Mouse (Mus musculus) embryo, embryonic 9.5 days (tissue): ENCODE data around the gene Sptbn4.
A peak's percentile ranks its signal among the peaks of the same experiment; 100 is the strongest.

Source experiments
- DNase-seq: peaks from one replicate; pipeline ENCODE4 v3.0.0-alpha.2; 2017; ENCODE audit errors: extremely low spot score

The Sptbn4 gene

GRCm38 (mm10) chr7:27354144-27354543, 93.3 kb downstream of the Sptbn4 start:
- no peak for DNase-seq

DNA sequence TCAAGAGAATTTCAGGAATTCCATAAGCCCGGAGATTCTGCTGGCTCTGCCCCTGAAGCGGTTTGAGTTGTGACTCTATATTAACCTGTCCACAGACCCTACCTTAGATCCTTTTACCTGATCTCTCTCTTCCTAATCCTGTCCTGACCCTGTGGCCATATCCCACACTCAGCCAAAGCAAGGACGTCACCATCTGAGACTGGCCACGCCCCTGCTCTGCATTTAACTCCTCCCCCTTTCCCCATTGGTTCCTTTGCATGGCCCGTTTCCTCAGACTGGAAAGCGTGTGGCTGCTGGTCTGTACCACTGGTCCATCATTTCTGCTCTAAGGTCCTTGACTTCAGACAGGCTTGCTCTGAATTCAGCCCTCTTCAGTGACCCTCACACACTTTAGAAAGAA, 102.0 kb downstream of the Sptbn4 start:
- DNase-seq = no peak

DNA sequence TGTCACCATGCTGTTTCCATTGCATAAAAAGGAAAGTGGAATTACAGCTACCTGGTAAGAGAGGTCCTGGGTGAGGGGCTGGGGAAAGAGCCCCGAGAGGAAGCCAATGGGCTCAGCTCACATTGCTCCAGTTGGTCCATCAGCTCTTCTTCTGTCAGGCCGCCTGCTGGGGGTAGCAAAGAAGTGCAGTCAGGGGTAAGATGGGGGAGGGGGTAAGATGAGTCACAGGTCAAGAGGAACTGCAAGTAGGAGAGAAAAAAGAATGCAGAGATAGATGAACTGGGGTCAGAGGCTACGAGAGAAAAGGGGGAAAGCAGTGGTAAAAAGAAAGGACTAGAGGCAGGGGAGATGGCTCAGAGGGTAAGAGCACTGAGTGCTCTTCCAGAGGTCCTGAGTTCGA, 104.9 kb downstream of the Sptbn4 start:
- no peak for DNase-seq

DNA sequence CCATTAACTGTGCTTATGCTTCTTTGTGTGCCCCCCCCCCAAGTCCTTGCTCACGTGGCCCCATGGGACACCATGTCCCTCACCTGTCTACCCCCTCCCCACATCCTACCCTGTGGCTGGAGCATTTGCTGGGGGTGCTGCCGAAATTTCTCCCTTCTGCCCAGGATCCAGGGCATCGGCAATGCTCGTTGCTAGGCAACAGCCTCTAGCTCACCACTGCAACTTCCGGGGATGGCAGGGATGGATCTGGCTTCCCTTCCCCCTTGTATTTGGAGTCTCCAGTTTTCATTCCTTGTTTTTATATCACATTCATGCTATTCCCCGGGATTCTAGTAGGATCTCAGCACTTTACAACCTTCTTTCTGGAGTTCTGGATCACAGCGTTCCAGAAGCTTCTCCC, 108.0 kb downstream of the Sptbn4 start:
- no peak for DNase-seq

GRCm38 (mm10) chr7:27339114-27339513, 108.4 kb downstream of the Sptbn4 start:
- no peak for DNase-seq

DNA sequence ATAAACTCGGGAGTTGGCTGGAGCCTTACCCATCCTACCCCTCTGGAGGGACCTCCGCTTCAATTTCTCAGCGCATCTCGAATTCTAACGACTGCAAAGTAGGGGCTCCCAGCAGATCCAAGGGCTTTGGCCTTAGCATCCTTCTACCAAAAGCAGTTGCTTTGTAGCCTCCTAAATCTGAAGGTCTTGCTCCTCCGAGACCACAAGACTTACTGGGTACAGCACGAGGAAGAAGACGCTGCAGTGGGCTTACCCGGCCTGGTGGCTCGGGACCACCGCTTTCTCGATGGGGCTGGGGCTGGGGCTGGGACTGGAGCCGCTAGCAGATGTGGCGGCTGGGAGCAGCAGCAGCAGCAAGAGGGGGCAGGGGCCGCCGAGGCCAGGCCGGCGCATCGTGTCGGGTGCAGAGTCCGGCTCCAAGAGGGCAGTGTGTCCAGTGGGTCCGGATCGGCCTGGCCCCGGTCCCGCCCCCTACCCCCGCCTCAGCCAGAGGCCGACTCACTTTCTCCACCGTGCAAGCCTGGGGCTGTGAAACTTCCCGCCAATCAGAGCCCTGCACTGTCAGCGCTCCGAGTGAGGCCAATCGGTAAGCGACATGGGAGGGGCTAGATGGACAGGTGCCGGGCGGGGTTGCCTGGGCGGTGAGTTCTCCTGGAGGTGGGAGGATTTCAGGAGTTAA, 110.2 kb downstream of the Sptbn4 start, which contains the start of gene Ltbp4:
Gene Ltbp4, minus strand, starts transcription at position 518 of the 679 bp plus-strand sequence.
- DNase-seq = peak; percentile 80

DNA sequence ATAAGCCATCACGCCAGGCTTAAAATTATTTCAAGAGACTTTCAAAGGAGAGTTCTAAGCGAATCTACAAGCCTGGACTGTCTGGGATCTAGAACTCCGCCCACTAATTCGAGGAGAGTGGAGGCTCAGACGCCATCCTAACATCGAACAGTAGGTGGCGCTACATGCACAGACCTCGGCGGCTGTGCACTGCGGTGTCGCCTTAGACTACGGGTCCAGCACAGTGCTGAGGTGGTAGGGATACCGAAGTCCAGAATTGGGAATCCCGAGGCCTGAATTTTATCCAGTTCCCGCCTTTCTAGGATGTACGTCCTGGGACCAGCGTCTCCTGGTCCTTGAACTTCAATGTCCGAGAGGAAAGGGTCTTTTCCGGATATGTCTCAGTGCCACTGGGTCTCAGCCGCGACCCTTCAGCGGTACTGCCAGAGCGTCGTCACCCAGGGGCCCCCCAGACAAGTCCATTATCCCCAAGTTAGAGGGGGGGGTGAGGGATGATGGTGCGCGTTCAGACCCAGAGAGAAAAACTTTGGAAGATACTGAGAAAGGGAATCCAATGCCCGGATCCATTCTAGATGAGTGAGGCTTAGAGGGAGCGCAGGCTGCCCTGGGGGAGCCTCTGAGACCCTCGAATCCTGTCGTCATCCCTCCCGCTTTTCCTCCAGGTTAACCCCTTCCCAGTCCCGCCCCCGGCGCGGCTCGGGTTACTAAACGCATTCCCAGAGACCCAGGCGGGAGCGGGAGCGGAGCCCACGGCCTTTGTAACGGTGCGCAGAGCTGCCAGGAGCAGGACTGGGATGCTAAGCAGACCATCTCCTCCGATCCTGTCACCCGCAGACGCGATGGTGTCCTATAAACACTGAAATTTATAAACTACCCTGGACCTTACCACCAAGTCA, 111.3 kb downstream of the Sptbn4 start:
- peak; percentile 88 for DNase-seq

DNA sequence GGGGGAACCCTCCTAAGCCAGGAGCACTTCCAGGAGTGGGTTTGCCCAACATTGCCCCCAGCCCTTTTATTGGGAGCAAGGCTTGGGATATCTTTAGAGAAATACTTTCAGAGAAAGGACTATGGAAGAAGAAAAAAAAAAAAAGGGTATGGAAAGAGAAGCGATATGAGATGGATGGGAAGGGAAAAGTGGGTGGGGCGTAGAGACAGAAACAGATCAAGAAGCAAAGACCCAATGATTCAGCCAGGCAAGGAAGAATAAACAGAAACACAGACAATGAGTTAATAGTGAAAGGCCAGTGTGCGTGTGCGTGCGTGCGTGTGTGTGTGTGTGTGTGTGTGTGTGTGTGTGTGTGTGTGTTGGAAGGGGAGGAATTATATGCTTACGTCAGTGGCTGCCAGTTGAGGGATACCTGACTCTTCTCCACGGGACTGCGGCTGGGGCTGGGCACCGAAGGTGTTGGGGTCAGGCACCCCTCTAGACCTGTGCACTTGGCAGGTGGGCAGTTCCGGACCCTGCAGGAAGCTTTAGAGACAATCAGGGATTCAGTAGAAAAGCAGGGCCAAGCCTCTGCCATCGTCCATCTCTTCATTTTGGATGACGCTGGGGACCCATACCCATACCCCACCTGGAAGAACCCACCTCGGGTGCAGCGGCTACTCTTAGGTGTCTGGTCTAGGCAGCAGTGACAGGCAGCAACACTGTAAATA, 112.3 kb downstream of the Sptbn4 start:
- no peak for DNase-seq

GRCm38 (mm10) chr7:27334405-27334911, 113.0 kb downstream of the Sptbn4 start:
- DNase-seq = no peak

GRCm38 (mm10) chr7:27333316-27333941, 114.1 kb downstream of the Sptbn4 start:
- no peak for DNase-seq

DNA sequence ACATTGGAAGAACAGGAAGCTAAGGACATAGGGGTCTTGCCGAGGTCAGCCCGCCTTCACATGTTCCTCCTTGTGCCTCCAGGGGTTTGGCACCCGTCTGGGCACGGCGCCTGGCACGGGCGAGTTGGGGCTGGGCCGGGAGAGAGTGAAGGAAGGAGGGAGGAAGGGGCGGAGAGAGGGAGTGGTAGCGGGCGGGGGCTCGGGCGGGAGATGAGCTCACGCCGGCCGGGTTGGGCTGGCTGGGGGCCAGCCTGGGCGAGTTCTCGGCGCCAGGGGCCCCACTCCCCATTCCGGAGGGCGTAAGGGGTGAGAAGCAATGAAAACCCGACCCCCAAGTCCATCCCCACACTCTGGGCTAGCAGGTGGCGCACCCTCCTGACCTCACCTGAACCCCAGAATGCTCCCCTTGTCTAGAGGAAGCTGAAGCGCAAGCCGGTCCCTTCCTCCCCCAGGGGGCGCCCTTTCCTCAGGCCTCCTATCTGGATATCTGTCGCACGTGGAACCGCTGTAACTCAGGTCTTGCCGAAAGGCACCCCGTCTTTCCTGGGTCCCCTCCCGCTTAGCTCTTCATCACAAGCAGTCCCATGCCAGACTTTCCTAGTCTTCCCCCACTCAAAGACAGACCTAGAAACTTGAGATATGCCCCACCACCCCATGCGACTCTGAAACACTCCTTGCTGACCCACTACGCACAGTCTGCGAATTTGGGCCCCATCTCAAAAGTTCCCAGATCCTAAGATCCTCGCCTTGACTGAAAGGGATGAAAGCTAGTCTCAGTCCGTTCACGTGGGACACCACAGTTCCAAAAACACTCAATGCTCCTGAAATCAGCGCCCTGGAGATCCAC, 114.9 kb downstream of the Sptbn4 start:
- DNase-seq = peak; percentile 84

GRCm38 (mm10) chr7:27331854-27332253, 115.6 kb downstream of the Sptbn4 start:
- no peak for DNase-seq

GRCm38 (mm10) chr7:27331541-27331851, 116.0 kb downstream of the Sptbn4 start:
- no peak for DNase-seq

GRCm38 (mm10) chr7:27330709-27331540, 116.6 kb downstream of the Sptbn4 start:
- DNase-seq = peak; percentile 82

GRCm38 (mm10) chr7:27329981-27330380, 117.5 kb downstream of the Sptbn4 start:
- DNase-seq = no peak

- peak; percentile 81 for DNase-seq
These were observed 118.0 kb downstream of the Sptbn4 start for GRCm38 (mm10) chr7:27329326-27329947.

DNA sequence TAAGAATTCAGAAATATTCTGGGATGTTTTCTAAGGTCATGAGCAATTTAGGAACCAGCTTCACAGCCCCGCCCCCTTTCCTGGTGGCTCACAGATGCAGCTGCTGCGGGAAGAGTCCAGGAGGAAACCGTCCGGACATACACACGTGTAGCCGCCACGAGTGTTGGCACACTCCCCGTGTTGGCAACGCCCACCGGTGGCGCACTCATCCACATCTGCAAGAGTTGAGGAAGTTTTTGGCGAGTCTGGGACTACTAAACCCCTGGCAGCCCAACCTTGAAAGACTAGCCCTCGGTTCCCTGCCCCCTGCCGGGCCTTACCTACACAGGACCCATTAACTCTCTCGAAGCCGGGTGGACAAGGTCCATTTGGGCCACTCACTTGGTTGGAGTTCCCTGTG, 118.8 kb downstream of the Sptbn4 start:
- DNase-seq = no peak

DNA sequence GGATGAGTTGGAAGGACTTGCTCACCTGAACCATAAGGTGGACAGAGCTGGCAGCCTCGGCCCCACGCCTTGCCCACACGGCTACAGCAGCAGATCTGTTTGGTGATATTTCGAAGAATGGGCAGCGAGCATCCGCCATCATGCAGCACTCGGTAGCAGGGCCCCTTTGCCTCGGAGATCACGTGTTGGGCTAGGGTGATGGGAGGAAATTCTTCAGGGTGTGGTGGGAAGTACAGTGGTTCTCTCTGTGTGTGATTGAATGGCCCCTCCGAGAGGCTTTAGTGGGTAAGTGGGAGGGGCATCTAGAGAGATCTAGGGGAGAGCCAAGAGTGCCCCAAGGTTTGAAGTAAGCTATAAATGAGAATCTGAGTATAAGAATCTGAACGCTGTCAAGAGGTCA, 119.3 kb downstream of the Sptbn4 start:
- no peak for DNase-seq

DNA sequence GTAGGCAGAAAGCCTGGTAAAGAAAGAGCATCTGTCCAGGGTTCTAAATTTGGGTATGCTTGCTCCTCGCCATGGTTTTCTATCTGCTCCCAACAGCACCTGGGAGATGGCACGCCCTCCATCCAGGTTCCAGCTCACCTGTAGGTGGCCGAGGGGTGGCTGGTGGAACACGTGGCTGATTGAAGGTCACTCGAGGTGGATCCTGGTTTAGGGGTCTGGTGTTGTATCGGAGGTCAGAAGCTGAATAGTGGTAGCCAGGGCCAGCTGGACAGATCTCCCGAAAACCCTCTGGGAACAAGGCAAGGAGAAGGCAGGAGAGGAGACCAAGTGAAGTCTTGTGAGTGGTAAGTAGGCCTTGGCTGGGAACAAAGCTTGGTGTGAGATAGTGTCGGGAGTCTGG, 120.0 kb downstream of the Sptbn4 start:
- DNase-seq = no peak
